In genomic region chr1:126721917-126722316, GRCm38 (mm10) we compare ENCODE assay signal across 19 mouse cellular contexts.
"Had no signal": no experiment of that assay in that cellular context is flagged by ENCODE, and none has a peak within 500 bp of the region (broad histone marks: within the 10 kb centered on the region; RNA-seq: fewer than 3 reads in every experiment).

No protein-coding gene starts in this region.

- ATAC-seq: midbrain, embryonic 16.5 days had no signal

- H3K9ac ChIP-seq: lung, embryonic 14.5 days; midbrain, embryonic 12.5 days; neural tube, embryonic 13.5 days; neural tube, embryonic 15.5 days had no signal

- H3K36me3 ChIP-seq: midbrain, embryonic 12.5 days; neural tube, embryonic 13.5 days; neural tube, embryonic 15.5 days had no signal

- DNase-seq: lung, adult 18-20 months; lung, embryonic 14.5 days; lung, postnatal 10 days; lung, postnatal 4 days; midbrain, embryonic 14.5 days; retina, postnatal 1 day; right cerebral cortex, adult 18-20 months; right cerebral cortex, postnatal 25 days; right cerebral cortex, postnatal 4 days; spleen, adult 18-20 months; thymus, adult 2 months; thymus, postnatal 25 days; thymus, postnatal 4 days had no signal

- H3K27me3 ChIP-seq: midbrain, embryonic 12.5 days; neural tube, embryonic 13.5 days; neural tube, embryonic 15.5 days had no signal

- H3K27ac ChIP-seq: midbrain, embryonic 10.5 days; midbrain, embryonic 12.5 days; neural tube, embryonic 13.5 days; neural tube, embryonic 15.5 days had no signal

- H3K4me3 ChIP-seq: midbrain, embryonic 10.5 days; midbrain, embryonic 12.5 days; myocyte; neural tube, embryonic 13.5 days; neural tube, embryonic 15.5 days had no signal

- H3K9me3 ChIP-seq: midbrain, embryonic 10.5 days; midbrain, embryonic 12.5 days; neural tube, embryonic 13.5 days; neural tube, embryonic 15.5 days had no signal

- H3K4me2 ChIP-seq: lung, embryonic 14.5 days; midbrain, embryonic 12.5 days; neural tube, embryonic 13.5 days; neural tube, embryonic 15.5 days had no signal
